In genomic region chr9:124281448-124281791, GRCm38 (mm10) we compare ENCODE assay signal across 8 mouse cellular contexts. TPM values are rescaled to one million over a fixed set of nuclear protein-coding genes. Genes with fewer than 3 reads are reported as not detected.
DNase-seq lines count a peak whose midpoint lies in the region; ATAC-seq and TF ChIP-seq lines count a peak whose summit lies in the region.

No protein-coding gene starts in this region.

- H3K4me3 ChIP-seq in kidney, adult 2 months (ENCODE audit: insufficient read depth, low read depth, low read length), result peak overlapping the region; percentile 82
- peak overlapping the region; percentile 69 for H3K4me3 ChIP-seq in hindbrain, embryonic 11.5 days (ENCODE audit: low read depth, low read length)
- peak overlapping the region; percentile 80 for H3K4me3 ChIP-seq in midbrain, embryonic 14.5 days (replicated peaks; ENCODE audit: low read depth, low read length)

- peaks cover 4% of the 10 kb centered on the region; the same call in 1 of the 2 replicates for H3K4me1 ChIP-seq in kidney, adult 2 months (ENCODE audit: control insufficient read depth, insufficient read depth, low read length)
- no peaks in the 10 kb centered on the region for H3K4me1 ChIP-seq in hindbrain, embryonic 11.5 days (replicated peaks; ENCODE audit: control insufficient read depth, insufficient read depth, low read length)
- H3K4me1 ChIP-seq in midbrain, embryonic 14.5 days (ENCODE audit: control insufficient read depth, insufficient read depth, low read length), result peaks cover 13% of the 10 kb centered on the region

- no peaks in the 10 kb centered on the region for H3K27me3 ChIP-seq in kidney, adult 2 months (replicated peaks; ENCODE audit: control insufficient read depth, insufficient read depth, low read length)
- H3K27me3 ChIP-seq in hindbrain, embryonic 11.5 days (ENCODE audit: control insufficient read depth, insufficient read depth, low read length), result no peaks in the 10 kb centered on the region
- no peaks in the 10 kb centered on the region for H3K27me3 ChIP-seq in midbrain, embryonic 14.5 days (ENCODE audit: control insufficient read depth, insufficient read depth, low read length)

- WGBS in kidney, adult 2 months, result 2% methylated on average over 1 of the region's 1 CpGs
- 34% methylated on average over 1 of the region's 1 CpGs for WGBS in hindbrain, embryonic 11.5 days
- WGBS in midbrain, embryonic 14.5 days, result 20% methylated on average over 1 of the region's 1 CpGs

- H3K4me2 ChIP-seq in hindbrain, embryonic 11.5 days (replicated peaks; ENCODE audit: low read depth, low read length), result peak overlapping the region; percentile 50
- peak overlapping the region; percentile 73 for H3K4me2 ChIP-seq in midbrain, embryonic 14.5 days (ENCODE audit: low read length)

- 0 out of 2 replicates have a peak, but pooled peaks cover 3% of the 10 kb centered on the region for H3K9me3 ChIP-seq in hindbrain, embryonic 11.5 days (ENCODE audit: control insufficient read depth, low read length)
- peaks cover 15% of the 10 kb centered on the region for H3K9me3 ChIP-seq in midbrain, embryonic 14.5 days (ENCODE audit: control insufficient read depth, low read length)

- H3K36me3 ChIP-seq in kidney, adult 2 months (ENCODE audit: control insufficient read depth, insufficient read depth, low read length), result no peaks in the 10 kb centered on the region
- 0 out of 2 replicates have a peak, but pooled peaks cover 3% of the 10 kb centered on the region for H3K36me3 ChIP-seq in hindbrain, embryonic 11.5 days (ENCODE audit: control insufficient read depth, insufficient read depth, low read length)
- H3K36me3 ChIP-seq in midbrain, embryonic 14.5 days (ENCODE audit: control insufficient read depth, insufficient read depth, low read length), result peaks cover 11% of the 10 kb centered on the region

- H3K27ac ChIP-seq in kidney, adult 2 months (ENCODE audit: insufficient read depth, low read depth, low read length), result peak overlapping the region; percentile 42; the same call in 1 of the 2 replicates
- no peak overlapping the region for H3K27ac ChIP-seq in hindbrain, embryonic 11.5 days (ENCODE audit: low read depth, low read length)
- peak overlapping the region; percentile 78; the same call in 1 of the 2 replicates for H3K27ac ChIP-seq in midbrain, embryonic 14.5 days (replicated peaks; ENCODE audit: low read depth, low read length)

- TF ChIP-seq POLR2A in kidney, adult 2 months (IDR thresholded peaks at IDR 0.05; ENCODE audit: low read depth, low read length), result no peak

- no peak for TF ChIP-seq CTCF in kidney, adult 2 months (conservative IDR thresholded peaks at IDR 0.05; ENCODE audit: insufficient read depth, insufficient read length, low read depth, low read length)

- H3K9ac ChIP-seq in hindbrain, embryonic 11.5 days (ENCODE audit: low read depth, low read length), result peak overlapping the region; percentile 66; the same call in 1 of the 2 replicates
- peak overlapping the region; percentile 75 for H3K9ac ChIP-seq in midbrain, embryonic 14.5 days (replicated peaks; ENCODE audit: low read length)

- DNase-seq in kidney, adult 2 months, result no peak
- no peak for DNase-seq in kidney, adult 18-20 months
- DNase-seq in Muller cell, postnatal 12 days (ENCODE audit: inconsistent ontology term), result peak; percentile 49
- DNase-seq in hindbrain, embryonic 11.5 days (ENCODE audit: low spot score), result no peak
- DNase-seq in midbrain, embryonic 14.5 days, result peak; percentile 21
- no peak for DNase-seq in embryo, embryonic 10 days (ENCODE audit: low spot score)
- no peak for DNase-seq in adrenal gland, adult 18-20 months (ENCODE audit: low spot score in 2 of 2)

- ATAC-seq in hindbrain, embryonic 11.5 days (ENCODE audit: low FRiP score), result no peak
- ATAC-seq in midbrain, embryonic 14.5 days (ENCODE audit: low FRiP score, low TSS enrichment), result peak; percentile 6; the same call in 1 of the 2 replicates
- ATAC-seq in megakaryocyte progenitor cell, adult 5-6 weeks (replicated peaks; ENCODE audit: poor library complexity), result no peak

RNA-seq across cellular contexts. Expression of gene 2010315B03Rik, which starts 31.1 kb away (rescaled TPM):
- polyA plus RNA-seq in kidney, adult 2 months (2012; rRNA removed), result 4.5 and 6.3 TPM in 2 replicates
- 4.8 and 7.8 TPM in 2 replicates for polyA plus RNA-seq in hindbrain, embryonic 11.5 days (2014; fragmentation: Nextera tagmentation; extraction: Ambion mirVana)
- 9.5 and 10.8 TPM in 2 replicates for polyA plus RNA-seq in midbrain, embryonic 14.5 days (2014; fragmentation: Nextera tagmentation; extraction: Ambion mirVana)
- total RNA-seq in megakaryocyte progenitor cell, adult 5-6 weeks (2015), result 12.7 and 14.2 TPM in 2 replicates
- total RNA-seq in megakaryocyte progenitor cell, adult 5-6 weeks (2017), result 12.0 and 16.8 TPM in 2 replicates
- 10 to 100 TPM; 15.2 to 15.9 TPM for total RNA-seq in adrenal gland, adult 18-20 months (2021)

Comparison
In these comparisons a context has a peak if more than half of its experiments do, and no peak if none do; other contexts are left out.
1. DNase-seq: peak in Muller cell, postnatal 12 days (single experiment) and midbrain, embryonic 14.5 days (single experiment); none in kidney, adult 2 months (single experiment), kidney, adult 18-20 months (single experiment), hindbrain, embryonic 11.5 days (single experiment), embryo, embryonic 10 days (single experiment) and adrenal gland, adult 18-20 months (0 of 2).
2. Peak in every context shown above with its lines, with median percentiles within 50 percentile points of each other: H3K4me3 ChIP-seq.